Comparison of ENCODE assay signal across 12 mouse cellular contexts in the genomic region with DNA sequence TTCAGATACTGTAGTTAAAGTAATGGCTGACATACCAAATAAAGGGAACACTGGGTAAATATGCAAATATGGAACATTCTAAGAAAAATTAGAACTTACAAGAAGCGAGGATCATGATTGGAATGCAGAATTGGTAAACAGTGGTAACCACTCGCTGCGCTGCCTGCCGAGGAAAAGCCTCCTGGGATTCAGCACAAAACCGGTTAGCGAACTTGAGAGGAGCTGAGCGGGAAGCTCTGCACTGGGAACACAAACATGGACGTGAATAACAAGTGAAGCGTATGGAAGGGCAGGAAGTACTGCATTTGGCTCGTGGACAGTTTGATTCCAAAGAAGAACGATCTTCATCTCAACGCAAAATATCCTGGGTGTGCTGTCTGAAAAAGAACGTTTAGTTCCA.
DNase-seq lines count a peak whose midpoint lies in the region; ATAC-seq and TF ChIP-seq lines count a peak whose summit lies in the region.
"Had no signal": no experiment of that assay in that cellular context is flagged by ENCODE, and none has a peak within 500 bp of the region (broad histone marks: within the 10 kb centered on the region; RNA-seq: fewer than 3 reads in every experiment).

No protein-coding gene starts in this region.

- H3K9ac ChIP-seq in kidney, embryonic 15.5 days, result no peak overlapping the region
- no peak overlapping the region for H3K9ac ChIP-seq in ES-E14 (ENCODE audit: insufficient read depth, low read depth, low read length, poor library complexity, severe bottlenecking)
- no peak overlapping the region for H3K9ac ChIP-seq in hindbrain, postnatal 0 days (replicated peaks; ENCODE audit: low read length)

- no peak for ATAC-seq in kidney, embryonic 15.5 days (replicated peaks; ENCODE audit: low FRiP score)
- no peak for ATAC-seq in hindbrain, postnatal 0 days

- intact Hi-C loops in left cerebral cortex, postnatal 10 days (cut with DNase I), result no loop called here

- TF ChIP-seq CTCF in hindbrain, postnatal 0 days (IDR thresholded peaks at IDR 0.05; ENCODE audit: low read depth), result no peak

- in situ Hi-C loops in ES-E14 (cut with MboI; ENCODE audit: low sequenced_read_pairs in 2 of 2, unreplicated experiment in 2 of 2), result no loop called here

- WGBS in kidney, embryonic 15.5 days, result 41% methylated on average over 13 of the region's 13 CpGs
- WGBS in hindbrain, postnatal 0 days, result 26% methylated on average over 13 of the region's 13 CpGs

- H3K27me3 ChIP-seq in kidney, embryonic 15.5 days, result no peaks in the 10 kb centered on the region
- H3K27me3 ChIP-seq in hindbrain, postnatal 0 days (ENCODE audit: insufficient read depth, low read length), result no peaks in the 10 kb centered on the region

- no peaks in the 10 kb centered on the region for H3K9me3 ChIP-seq in kidney, embryonic 15.5 days (replicated peaks)
- no peaks in the 10 kb centered on the region for H3K9me3 ChIP-seq in ES-E14 (ENCODE audit: control insufficient read depth, insufficient read depth, low read depth, low read length)
- no peaks in the 10 kb centered on the region for H3K9me3 ChIP-seq in hindbrain, postnatal 0 days (ENCODE audit: low read length)

- H3K4me3 ChIP-seq in kidney, embryonic 15.5 days (replicated peaks), result no peak overlapping the region
- no peak overlapping the region for H3K4me3 ChIP-seq in ES-E14 (ENCODE audit: insufficient read depth in 1 of 2, low read depth in 1 of 2, low read length in 2 of 2, poor library complexity in 1 of 2, severe bottlenecking in 1 of 2)
- H3K4me3 ChIP-seq in hindbrain, postnatal 0 days (ENCODE audit: low read length), result no peak overlapping the region
- H3K4me3 ChIP-seq: left cerebral cortex, adult 2 months had no signal

- H3K27ac ChIP-seq in kidney, embryonic 15.5 days, result no peak overlapping the region
- no peak overlapping the region for H3K27ac ChIP-seq in ES-E14 (ENCODE audit: insufficient read depth, low read depth, low read length, poor library complexity, severe bottlenecking)
- peak overlapping the region; percentile 1; the same call in 1 of the 2 replicates for H3K27ac ChIP-seq in hindbrain, postnatal 0 days
- H3K27ac ChIP-seq: left cerebral cortex, adult 2 months had no signal

- H3K36me3 ChIP-seq in kidney, embryonic 15.5 days, result no peaks in the 10 kb centered on the region
- H3K36me3 ChIP-seq in ES-E14 (ENCODE audit: control insufficient read depth, insufficient read depth, low read length, poor library complexity, severe bottlenecking), result no peaks in the 10 kb centered on the region
- H3K36me3 ChIP-seq in hindbrain, postnatal 0 days (ENCODE audit: insufficient read depth, low read length), result no peaks in the 10 kb centered on the region
- H3K36me3 ChIP-seq: G1E had no signal

- no peaks in the 10 kb centered on the region for H3K4me1 ChIP-seq in kidney, embryonic 15.5 days
- H3K4me1 ChIP-seq in ES-E14 (ENCODE audit: control insufficient read depth in 2 of 2, insufficient read depth in 2 of 2, low read length in 2 of 2, poor library complexity in 1 of 2), result peaks cover 0 to 2% of the 10 kb centered on the region in 2 experiments; a peak in 1 of 4 replicates
- no peaks in the 10 kb centered on the region for H3K4me1 ChIP-seq in hindbrain, postnatal 0 days (ENCODE audit: insufficient read depth, low read length)

- H3K4me2 ChIP-seq in kidney, embryonic 15.5 days, result peak overlapping the region; percentile 23
- peak overlapping the region; percentile 16; the same call in 1 of the 2 replicates for H3K4me2 ChIP-seq in hindbrain, postnatal 0 days (ENCODE audit: low read depth, low read length)

- DNase-seq in kidney, postnatal 14 days, result no peak
- peak; percentile 2 for DNase-seq in ES-E14 (ENCODE audit: low read depth, low spot score)
- peak; percentile 31 for DNase-seq in embryo, embryonic 10.5 days (ENCODE audit: low spot score)
- DNase-seq in hindbrain, postnatal 0 days (ENCODE audit: low spot score), result peak; percentile 44
- no peak for DNase-seq in layer of hippocampus, adult 8-10 months (ENCODE audit: low spot score in 2 of 2)
- DNase-seq in left cerebral cortex, postnatal 10 days (ENCODE audit: extremely low spot score in 1 of 2, low spot score in 2 of 2), result no peak
- DNase-seq: adrenal gland, postnatal 25 days; cerebellum, adult 8-10 months; right cerebral cortex, postnatal 25 days had no signal

TF ChIP-seq in ES-E14, 5 proteins besides CTCF, POLR2A, EP300 and RAD21:
- TF ChIP-seq ZC3H11A (IDR thresholded peaks at IDR 0.05; ENCODE audit: borderline replicate concordance, low read depth, low read length), result no peak
- TF ChIP-seq MAFK (IDR thresholded peaks at IDR 0.05; ENCODE audit: insufficient read depth, low read depth, low read length), result no peak
- no peak for TF ChIP-seq CHD2 (IDR thresholded peaks at IDR 0.05; ENCODE audit: low read depth, low read length)
- no peak for TF ChIP-seq ZNF384 (IDR thresholded peaks at IDR 0.05; ENCODE audit: low read depth, low read length)

Comparison
In these comparisons a context has a peak if more than half of its experiments do, and no peak if none do; other contexts are left out.
1. DNase-seq: peak in ES-E14 (single experiment), embryo, embryonic 10.5 days (single experiment) and hindbrain, postnatal 0 days (single experiment); none in kidney, postnatal 14 days (single experiment), layer of hippocampus, adult 8-10 months (0 of 2) and left cerebral cortex, postnatal 10 days (0 of 2).